Mouse (Mus musculus) forebrain, embryonic 14.5 days (tissue): ENCODE results near the gene Tmem262. TPM values are rescaled to one million over a fixed set of nuclear protein-coding genes. Genes with fewer than 3 reads are reported as not detected.
A peak's percentile ranks its signal among the peaks of the same experiment; 100 is the strongest.

Source experiments
- ATAC-seq: fragments of 200-750 bp; cut with Nextera tagmentation; 2 replicates; pipeline ENCODE4 v1.8.0; 2017; ENCODE audit warnings: mild to moderate bottlenecking, moderate library complexity
- DNase-seq: peaks from one replicate; pipeline ENCODE4 v3.0.0-alpha.2; 2015; ENCODE audit warnings: low spot score
- H3K27ac ChIP-seq: fragments of 300-500 bp; sonication (generic); 2 replicates; pipeline ENCODE4 v1.5.1; 2014; ENCODE audit warnings: low read depth, mild to moderate bottlenecking, control low read depth, low read length, moderate library complexity
- H3K27me3 ChIP-seq: fragments of 300-500 bp; sonication (generic); replicated peaks from 2 replicates; pipeline ENCODE4 v1.6.1; 2014; ENCODE audit warnings: low read length, control low read depth, mixed read lengths; ENCODE audit not compliant: control insufficient read depth, insufficient read depth
- H3K36me3 ChIP-seq: fragments of 300-500 bp; sonication (generic); 2 replicates; pipeline ENCODE4 v1.6.1; 2014; ENCODE audit warnings: low read length, control low read depth; ENCODE audit not compliant: control insufficient read depth, insufficient read depth
- H3K4me1 ChIP-seq: fragments of 300-500 bp; sonication (generic); 2 replicates; pipeline ENCODE4 v1.6.1; 2014; ENCODE audit warnings: antibody characterized with exemption, low read length, control low read depth; ENCODE audit not compliant: control insufficient read depth, insufficient read depth
- H3K4me2 ChIP-seq: fragments of 300-500 bp; sonication (generic); 2 replicates; pipeline ENCODE4 v1.6.1; 2014; ENCODE audit warnings: mild to moderate bottlenecking, control low read depth, low read length
- H3K4me3 ChIP-seq: fragments of 300-500 bp; sonication (generic); 2 replicates; pipeline ENCODE4 v1.5.1; 2014; ENCODE audit warnings: low read depth, low read length, control low read depth
- H3K9ac ChIP-seq: fragments of 300-500 bp; sonication (generic); 2 replicates; pipeline ENCODE4 v1.6.1; 2014; ENCODE audit warnings: mild to moderate bottlenecking, low read length, control low read depth, moderate library complexity
- H3K9me3 ChIP-seq: fragments of 300-500 bp; sonication (generic); replicated peaks from 2 replicates; pipeline ENCODE4 v1.6.1; 2016; ENCODE audit warnings: low read length, control low read depth, mixed read lengths; ENCODE audit not compliant: control insufficient read depth
- WGBS: fragments of 180-500 bp; shearing (Covaris S2); extraction: QIAGEN DNeasy Blood & Tissue Kit; methylation state at CpG from one replicate; pipeline ENCODE4 v1.1.7; 2014; 5-methylcytosine and 5-hydroxymethylcytosine counted together
- polyA plus RNA-seq: library from polyadenylated mRNA; unstranded; fragments of >200 nt; fragmentation: Nextera tagmentation; extraction: Ambion mirVana; gene quantifications from 2 replicates; pipeline ENCODE4 v1.2.1, GENCODE M21; 2014

Tmem262 gene
- polyA plus RNA-seq, 1 experiment from 2014 or later: not detected

GRCm38 (mm10) chr19:6104476-6104875 is 24.6 kb downstream of the Tmem262 start:
- H3K36me3 ChIP-seq: no peaks in the 10 kb centered on the region
- no peaks in the 10 kb centered on the region for H3K27me3 ChIP-seq
- ATAC-seq: no peak
- 89% methylated on average over 4 of the region's 4 CpGs for WGBS
- no peaks in the 10 kb centered on the region for H3K9me3 ChIP-seq
- H3K9ac ChIP-seq: no peak overlapping the region
- H3K4me3 ChIP-seq: no peak overlapping the region
- H3K27ac ChIP-seq: no peak overlapping the region
- H3K4me2 ChIP-seq: no peak overlapping the region
- H3K4me1 ChIP-seq: no peaks in the 10 kb centered on the region
- DNase-seq: no peak

DNA sequence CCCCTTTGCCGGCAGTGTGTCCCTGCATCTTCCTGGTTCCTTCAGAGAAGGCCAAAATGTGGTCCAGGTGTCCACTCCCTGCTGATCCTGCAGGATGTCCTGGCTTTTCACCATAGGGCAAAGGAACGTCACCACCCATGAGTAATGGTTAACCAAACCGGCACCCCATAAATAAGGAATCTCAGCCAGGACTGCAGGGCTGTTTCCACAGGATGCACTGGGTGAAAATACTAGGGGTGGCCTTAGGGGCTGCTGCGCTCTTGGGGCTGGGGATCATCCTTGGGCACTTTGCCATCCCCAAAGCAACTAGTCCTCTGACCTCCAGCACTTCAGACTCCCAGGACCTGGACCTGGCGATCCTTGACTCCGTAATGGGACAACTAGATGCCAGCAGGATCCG is 25.8 kb downstream of the Tmem262 start, which contains the start of gene Naaladl1:
Gene Naaladl1 (plus strand): TSS at position 197 of the 400 bp plus-strand sequence.
- Histone ChIP-seq H3K9ac (no peak within 1 kb of the TSS), H3K36me3 (no peaks in the 10 kb centered on the region), H3K4me3 (no peak within 1 kb of the TSS), H3K27ac (no peak within 1 kb of the TSS), H3K9me3 (no peaks in the 10 kb centered on the region), H3K4me2 (no peak within 1 kb of the TSS), H3K27me3 (no peaks in the 10 kb centered on the region), H3K4me1 (no peaks in the 10 kb centered on the region)
- DNase-seq: no peak
- no peak for ATAC-seq
- WGBS: 91% methylated on average over 7 of the region's 7 CpGs

- ATAC-seq (no peak), DNase-seq (no peak)
- Histone ChIP-seq H3K4me1 (peaks cover 9% of the 10 kb centered on the region), H3K27me3 (no peaks in the 10 kb centered on the region), H3K4me2 (no peak overlapping the region), H3K9me3 (no peaks in the 10 kb centered on the region), H3K9ac (no peak overlapping the region), H3K4me3 (no peak overlapping the region), H3K27ac (no peak overlapping the region), H3K36me3 (peaks cover 40% of the 10 kb centered on the region)
- 68% methylated on average over 6 of the region's 6 CpGs for WGBS
Observed at GRCm38 (mm10) chr19:6113116-6113515, 33.3 kb downstream of the Tmem262 start.

GRCm38 (mm10) chr19:6116113-6116850 is 36.4 kb downstream of the Tmem262 start:
- Histone ChIP-seq H3K9me3 (no peaks in the 10 kb centered on the region), H3K27ac (no peak overlapping the region), H3K27me3 (no peaks in the 10 kb centered on the region), H3K36me3 (peaks cover 40% of the 10 kb centered on the region), H3K9ac (peak overlapping the region; percentile 35), H3K4me3 (no peak overlapping the region), H3K4me2 (peak overlapping the region; percentile 86), H3K4me1 (peaks cover 13% of the 10 kb centered on the region)
- 91% methylated on average over 15 of the region's 15 CpGs for WGBS
- ATAC-seq (no peak), DNase-seq (no peak)

GRCm38 (mm10) chr19:6117346-6117985 is 37.6 kb downstream of the Tmem262 start:
- Histone ChIP-seq H3K4me1 (peaks cover 13% of the 10 kb centered on the region), H3K27me3 (no peaks in the 10 kb centered on the region), H3K4me2 (peak overlapping the region; percentile 86), H3K9me3 (no peaks in the 10 kb centered on the region), H3K9ac (peak overlapping the region; percentile 86), H3K4me3 (peak overlapping the region; percentile 81), H3K36me3 (peaks cover 37% of the 10 kb centered on the region), H3K27ac (peak overlapping the region; percentile 90)
- WGBS: 6% methylated on average over 32 of the region's 32 CpGs
- ATAC-seq (no peak), DNase-seq (no peak)

DNA sequence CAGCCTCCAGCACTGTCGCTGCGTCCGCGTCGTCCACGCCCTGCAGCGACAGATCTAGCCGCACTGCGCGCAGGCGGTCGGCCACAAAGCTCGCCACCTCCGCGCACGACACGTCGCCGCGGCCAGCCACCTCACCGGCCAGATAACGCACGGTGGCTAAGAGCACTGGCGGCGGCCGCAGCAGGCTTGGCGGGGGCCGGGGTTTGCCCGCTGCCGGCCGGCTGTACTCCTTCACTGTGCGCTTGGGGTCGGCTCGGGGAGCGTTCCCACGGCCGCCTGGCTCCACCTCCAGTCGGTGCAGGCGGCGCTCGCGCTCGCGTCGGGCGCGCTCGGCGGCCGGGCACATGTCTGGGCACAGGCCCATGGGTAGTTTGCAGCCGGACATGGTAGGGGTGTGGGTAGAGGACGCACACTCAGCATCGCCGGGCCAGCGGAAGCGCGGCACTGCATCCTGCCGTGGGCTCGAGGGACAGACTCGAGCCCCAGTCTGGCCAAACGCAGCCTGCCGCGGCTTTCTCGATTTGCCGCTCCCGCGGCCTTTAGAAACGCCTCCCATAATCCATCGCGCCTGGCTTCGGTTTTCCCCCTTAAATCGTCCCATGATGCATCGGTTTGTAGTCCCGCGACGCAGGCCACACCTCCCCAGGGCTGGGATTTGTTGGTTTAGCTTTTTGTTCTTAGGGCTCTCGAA is 38.3 kb downstream of the Tmem262 start, which contains the start of gene Sac3d1:
Gene Sac3d1 (minus strand): TSS at position 665 of the 691 bp plus-strand sequence.
- Histone ChIP-seq H3K4me2 (peak within 1 kb of the TSS; percentile 86), H3K36me3 (peaks cover 31% of the 10 kb centered on the region), H3K4me3 (peak within 1 kb of the TSS; percentile 81), H3K9ac (peak within 1 kb of the TSS; percentile 86), H3K27me3 (no peaks in the 10 kb centered on the region), H3K27ac (peak within 1 kb of the TSS; percentile 90), H3K4me1 (peaks cover 13% of the 10 kb centered on the region), H3K9me3 (no peaks in the 10 kb centered on the region)
- DNase-seq (peak; percentile 98), ATAC-seq (peak; percentile 92)
- WGBS: under 1% methylated on average over 73 of the region's 77 CpGs

- peaks cover 13% of the 10 kb centered on the region for H3K4me1 ChIP-seq
- H3K4me2 ChIP-seq: peak overlapping the region; percentile 86
- ATAC-seq (peak; percentile 54), DNase-seq (no peak)
- 1% methylated on average over 8 of the region's 8 CpGs for WGBS
- no peaks in the 10 kb centered on the region for H3K9me3 ChIP-seq
- H3K27ac ChIP-seq: peak overlapping the region; percentile 90
- H3K36me3 ChIP-seq: peaks cover 29% of the 10 kb centered on the region
- H3K9ac ChIP-seq: peak overlapping the region; percentile 86
- H3K27me3 ChIP-seq: no peaks in the 10 kb centered on the region
- H3K4me3 ChIP-seq: peak overlapping the region; percentile 81
Observed at GRCm38 (mm10) chr19:6118677-6119185, 38.9 kb downstream of the Tmem262 start.

DNA sequence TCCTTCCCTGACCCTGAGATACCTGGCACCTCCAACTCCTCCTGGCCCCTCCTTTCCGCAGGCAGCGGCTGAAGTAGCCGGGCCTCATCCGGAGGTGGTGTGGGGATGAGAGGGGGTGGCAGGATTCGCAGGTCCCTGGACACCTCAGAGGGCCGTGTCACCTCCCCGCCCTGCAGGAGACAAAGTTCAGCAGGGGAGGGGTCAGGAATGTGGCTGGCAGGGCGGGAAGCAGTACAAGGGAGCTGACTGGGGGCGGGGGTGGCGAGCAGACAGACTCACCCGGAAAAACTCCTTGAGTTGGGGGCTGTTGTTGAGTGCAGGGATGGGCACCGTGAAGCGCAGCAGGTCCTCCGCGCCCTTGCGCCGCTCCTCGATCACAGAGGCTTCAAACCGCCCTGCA is 41.9 kb downstream of the Tmem262 start:
- Histone ChIP-seq H3K27me3 (no peaks in the 10 kb centered on the region), H3K9me3 (no peaks in the 10 kb centered on the region), H3K4me2 (no peak overlapping the region), H3K27ac (no peak overlapping the region), H3K9ac (no peak overlapping the region), H3K4me1 (peaks cover 12% of the 10 kb centered on the region), H3K4me3 (no peak overlapping the region), H3K36me3 (0 out of 2 replicates have a peak, but pooled peaks cover 5% of the 10 kb centered on the region)
- ATAC-seq (no peak), DNase-seq (no peak)
- WGBS: 31% methylated on average over 19 of the region's 19 CpGs
